Comparison of ENCODE assay signal across 8 mouse cellular contexts in genomic region chr11:62675480-62676289, GRCm38 (mm10). TPM values are rescaled to one million over a fixed set of nuclear protein-coding genes. Genes with fewer than 3 reads are reported as not detected.
DNase-seq lines count a peak whose midpoint lies in the region; ATAC-seq and TF ChIP-seq lines count a peak whose summit lies in the region.

No protein-coding gene starts in this region.

- peak overlapping the region; percentile 70 for H3K4me2 ChIP-seq in heart, embryonic 13.5 days
- H3K4me2 ChIP-seq in kidney, postnatal 0 days (ENCODE audit: low read length): peak overlapping the region; percentile 50
- peak overlapping the region; percentile 62 for H3K4me2 ChIP-seq in liver, embryonic 11.5 days
- peak overlapping the region; percentile 34 for H3K4me2 ChIP-seq in stomach, postnatal 0 days (replicated peaks; ENCODE audit: low read depth)

- no peaks in the 10 kb centered on the region; the same call in 1 of the 2 replicates for H3K4me1 ChIP-seq in erythroblast, embryonic 14.5 days (ENCODE audit: control insufficient read depth)
- H3K4me1 ChIP-seq in heart, embryonic 13.5 days: peaks cover 4% of the 10 kb centered on the region; the same call in 1 of the 2 replicates
- no peaks in the 10 kb centered on the region for H3K4me1 ChIP-seq in kidney, postnatal 0 days (replicated peaks; ENCODE audit: insufficient read depth, low read length)
- no peaks in the 10 kb centered on the region for H3K4me1 ChIP-seq in liver, embryonic 11.5 days (replicated peaks; ENCODE audit: control insufficient read depth, insufficient read depth, low read length)
- no peaks in the 10 kb centered on the region for H3K4me1 ChIP-seq in stomach, postnatal 0 days (replicated peaks; ENCODE audit: control insufficient read depth, insufficient read depth)

- WGBS in heart, embryonic 13.5 days: 17% methylated on average over 17 of the region's 17 CpGs
- WGBS in kidney, postnatal 0 days: 15% methylated on average over 17 of the region's 17 CpGs
- WGBS in liver, embryonic 11.5 days: 19% methylated on average over 17 of the region's 17 CpGs
- WGBS in stomach, postnatal 0 days: 19% methylated on average over 17 of the region's 17 CpGs

- no peak for TF ChIP-seq POLR2A in brain, embryonic 14.5 days (IDR thresholded peaks at IDR 0.05; ENCODE audit: borderline replicate concordance, extremely low read depth, insufficient read depth, insufficient read length, poor library complexity, severe bottlenecking)

- no peak for TF ChIP-seq EP300 in stomach, postnatal 0 days (optimal IDR thresholded peaks at IDR 0.05)

- H3K4me3 ChIP-seq in erythroblast, embryonic 14.5 days (replicated peaks): peak overlapping the region; percentile 12
- peak overlapping the region; percentile 46 for H3K4me3 ChIP-seq in heart, embryonic 13.5 days
- H3K4me3 ChIP-seq in kidney, postnatal 0 days (replicated peaks; ENCODE audit: low read depth, low read length): peak overlapping the region; percentile 8
- H3K4me3 ChIP-seq in liver, embryonic 11.5 days (ENCODE audit: low read depth, low read length): peak overlapping the region; percentile 31
- no peak overlapping the region for H3K4me3 ChIP-seq in stomach, postnatal 0 days (ENCODE audit: low read depth, low read length)

- peak; percentile 79 for TF ChIP-seq CTCF in brain, embryonic 14.5 days (IDR thresholded peaks at IDR 0.05; ENCODE audit: borderline replicate concordance, extremely low read depth, insufficient read depth, insufficient read length)
- TF ChIP-seq CTCF in kidney, postnatal 0 days (IDR thresholded peaks at IDR 0.05; ENCODE audit: low read depth): peak; percentile 91
- TF ChIP-seq CTCF in stomach, postnatal 0 days (IDR thresholded peaks at IDR 0.05; ENCODE audit: low read depth): peak; percentile 96

- peak; percentile 81 for DNase-seq in CD4-positive, CD25-positive, alpha-beta regulatory T cell, adult 2 months (ENCODE audit: low read depth, low spot score)
- DNase-seq in brain, embryonic 14.5 days (ENCODE audit: low read depth): peak; percentile 94
- DNase-seq in kidney, postnatal 0 days (ENCODE audit: low spot score): peak; percentile 97
- peak; percentile 68 for DNase-seq in liver, embryonic 11.5 days (ENCODE audit: low spot score)
- DNase-seq in naive thymus-derived CD4-positive, alpha-beta T cell, adult 2 months (ENCODE audit: low read depth): peak; percentile 76
- peak; percentile 70 for DNase-seq in stomach, postnatal 0 days (ENCODE audit: low spot score)

- no peaks in the 10 kb centered on the region for H3K9me3 ChIP-seq in erythroblast, embryonic 14.5 days (ENCODE audit: control insufficient read depth, low read length)
- H3K9me3 ChIP-seq in heart, embryonic 13.5 days: no peaks in the 10 kb centered on the region
- H3K9me3 ChIP-seq in kidney, postnatal 0 days (replicated peaks; ENCODE audit: low read length): no peaks in the 10 kb centered on the region
- H3K9me3 ChIP-seq in liver, embryonic 11.5 days (ENCODE audit: control insufficient read depth, low read length): no peaks in the 10 kb centered on the region
- no peaks in the 10 kb centered on the region for H3K9me3 ChIP-seq in stomach, postnatal 0 days (ENCODE audit: control insufficient read depth, low read length)

- H3K9ac ChIP-seq in heart, embryonic 13.5 days: peak overlapping the region; percentile 82
- H3K9ac ChIP-seq in kidney, postnatal 0 days (ENCODE audit: low read depth, low read length): no peak overlapping the region
- H3K9ac ChIP-seq in liver, embryonic 11.5 days (ENCODE audit: low read depth, low read length): peak overlapping the region; percentile 48; the same call in 1 of the 2 replicates
- no peak overlapping the region for H3K9ac ChIP-seq in stomach, postnatal 0 days (ENCODE audit: low read length)

- peak overlapping the region; percentile 36 for H3K27ac ChIP-seq in heart, embryonic 13.5 days (replicated peaks)
- no peak overlapping the region for H3K27ac ChIP-seq in kidney, postnatal 0 days
- H3K27ac ChIP-seq in liver, embryonic 11.5 days (ENCODE audit: low read depth, low read length): no peak overlapping the region
- no peak overlapping the region for H3K27ac ChIP-seq in stomach, postnatal 0 days (replicated peaks)

- H3K36me3 ChIP-seq in erythroblast, embryonic 14.5 days (ENCODE audit: control insufficient read depth): no peaks in the 10 kb centered on the region
- no peaks in the 10 kb centered on the region for H3K36me3 ChIP-seq in heart, embryonic 13.5 days
- no peaks in the 10 kb centered on the region for H3K36me3 ChIP-seq in kidney, postnatal 0 days (ENCODE audit: insufficient read depth, low read length)
- H3K36me3 ChIP-seq in liver, embryonic 11.5 days (ENCODE audit: control insufficient read depth, insufficient read depth, low read length): no peaks in the 10 kb centered on the region
- H3K36me3 ChIP-seq in stomach, postnatal 0 days (ENCODE audit: control insufficient read depth, insufficient read depth, low read length): no peaks in the 10 kb centered on the region

- ATAC-seq in heart, embryonic 13.5 days (ENCODE audit: extremely low read depth, insufficient number of reproducible peaks, low FRiP score, low TSS enrichment): peak; percentile 51; the same call in 1 of the 2 replicates
- peak; percentile 90 for ATAC-seq in kidney, postnatal 0 days (replicated peaks; ENCODE audit: low FRiP score, low read depth)
- peak; percentile 80 for ATAC-seq in liver, embryonic 11.5 days (replicated peaks; ENCODE audit: low FRiP score)
- ATAC-seq in stomach, postnatal 0 days (ENCODE audit: low FRiP score, low TSS enrichment): peak; percentile 93

- no peaks in the 10 kb centered on the region for H3K27me3 ChIP-seq in erythroblast, embryonic 14.5 days (ENCODE audit: control insufficient read depth)
- H3K27me3 ChIP-seq in heart, embryonic 13.5 days (replicated peaks): no peaks in the 10 kb centered on the region
- H3K27me3 ChIP-seq in kidney, postnatal 0 days (ENCODE audit: insufficient read depth, low read length): no peaks in the 10 kb centered on the region
- no peaks in the 10 kb centered on the region for H3K27me3 ChIP-seq in liver, embryonic 11.5 days (replicated peaks; ENCODE audit: control insufficient read depth, insufficient read depth, low read length)
- no peaks in the 10 kb centered on the region for H3K27me3 ChIP-seq in stomach, postnatal 0 days (ENCODE audit: control insufficient read depth, insufficient read depth, low read length)

RNA-seq across cellular contexts. Expression of gene Mmgt2, which starts 27.2 kb away (rescaled TPM):
- 29.0 and 35.4 TPM in 2 replicates for polyA plus RNA-seq in brain, embryonic 14.5 days (2012; rRNA removed)
- 0.20 and 0.25 TPM in 2 replicates for polyA plus RNA-seq in erythroblast, embryonic 14.5 days (2012)
- 42.8 and 53.9 TPM in 2 replicates for polyA plus RNA-seq in heart, embryonic 13.5 days (2015; fragmentation: Nextera tagmentation; extraction: Ambion mirVana)
- polyA plus RNA-seq in kidney, postnatal 0 days (2015; fragmentation: Nextera tagmentation; extraction: Ambion mirVana): 70.8 and 73.1 TPM in 2 replicates
- polyA plus RNA-seq in liver, embryonic 11.5 days (2014; fragmentation: Nextera tagmentation; extraction: Ambion mirVana): 25.7 and 26.1 TPM in 2 replicates
- polyA plus RNA-seq in stomach, postnatal 0 days (2015; fragmentation: Nextera tagmentation; extraction: Ambion mirVana): 30.2 and 35.9 TPM in 2 replicates

RNA-seq across cellular contexts. Expression of gene Lrrc75a, which starts 27.4 kb away (rescaled TPM):
- 19.9 and 23.4 TPM in 2 replicates for polyA plus RNA-seq in brain, embryonic 14.5 days (2012; rRNA removed)
- polyA plus RNA-seq in erythroblast, embryonic 14.5 days (2012): 0.08 and 0.17 TPM in 2 replicates
- polyA plus RNA-seq in heart, embryonic 13.5 days (2015; fragmentation: Nextera tagmentation; extraction: Ambion mirVana): 14.3 and 17.0 TPM in 2 replicates
- polyA plus RNA-seq in kidney, postnatal 0 days (2015; fragmentation: Nextera tagmentation; extraction: Ambion mirVana): 12.6 and 14.8 TPM in 2 replicates
- polyA plus RNA-seq in liver, embryonic 11.5 days (2014; fragmentation: Nextera tagmentation; extraction: Ambion mirVana): 6.7 and 8.1 TPM in 2 replicates
- 7.3 and 8.4 TPM in 2 replicates for polyA plus RNA-seq in stomach, postnatal 0 days (2015; fragmentation: Nextera tagmentation; extraction: Ambion mirVana)

RNA-seq across cellular contexts. Expression of gene Zfp287, which starts 56.0 kb away (rescaled TPM):
- 14.4 and 16.2 TPM in 2 replicates for polyA plus RNA-seq in brain, embryonic 14.5 days (2012; rRNA removed)
- not detected in 2 replicates for polyA plus RNA-seq in erythroblast, embryonic 14.5 days (2012)
- polyA plus RNA-seq in heart, embryonic 13.5 days (2015; fragmentation: Nextera tagmentation; extraction: Ambion mirVana): 3.6 and 3.8 TPM in 2 replicates
- polyA plus RNA-seq in kidney, postnatal 0 days (2015; fragmentation: Nextera tagmentation; extraction: Ambion mirVana): 4.5 and 5.0 TPM in 2 replicates
- 2.6 TPM in 2 replicates for polyA plus RNA-seq in liver, embryonic 11.5 days (2014; fragmentation: Nextera tagmentation; extraction: Ambion mirVana)
- 2.5 and 2.6 TPM in 2 replicates for polyA plus RNA-seq in stomach, postnatal 0 days (2015; fragmentation: Nextera tagmentation; extraction: Ambion mirVana)

Comparison
In these comparisons a context has a peak if more than half of its experiments do, and no peak if none do; other contexts are left out.
1. H3K9ac ChIP-seq: peak in heart, embryonic 13.5 days (single experiment) and liver, embryonic 11.5 days (single experiment); none in kidney, postnatal 0 days (single experiment) and stomach, postnatal 0 days (single experiment).
2. RNA of gene Mmgt2, which starts 27.2 kb away (polyA plus RNA-seq): 70.8 to 73.1 TPM in kidney, postnatal 0 days, 42.8 to 53.9 TPM in heart, embryonic 13.5 days, 30.2 to 35.9 TPM in stomach, postnatal 0 days, 29.0 to 35.4 TPM in brain, embryonic 14.5 days and 25.7 to 26.1 TPM in liver, embryonic 11.5 days; 0.20 to 0.25 TPM in erythroblast, embryonic 14.5 days; every median in the first group is over 10 times any median in the second.
3. Peak in every context shown above with its lines, with median percentiles within 50 percentile points of each other: DNase-seq, CTCF ChIP-seq, ATAC-seq and H3K4me2 ChIP-seq.